Mouse (Mus musculus): Measurements from ENCODE around the gene Kmt5a.
A peak's percentile ranks its signal among the peaks of the same experiment; 100 is the strongest.
"Not testable (repeated sequence)": the region's sequence is repeated elsewhere in the genome, so short reads cannot be mapped to it uniquely, and the experiment has no call there.

The Kmt5a gene

GRCm38 (mm10) chr5:124445621-124446293, 6.0 kb downstream of the Kmt5a start:
- no peak for DNase-seq (ENCODE audit: low spot score)

GRCm38 (mm10) chr5:124446301-124446881, 6.7 kb downstream of the Kmt5a start:
- DNase-seq (ENCODE audit: low spot score), result peak; percentile 80

GRCm38 (mm10) chr5:124449494-124449893, 9.8 kb downstream of the Kmt5a start:
- no peak for DNase-seq (ENCODE audit: low spot score)

GRCm38 (mm10) chr5:124450051-124450450, 10.3 kb downstream of the Kmt5a start:
- DNase-seq (ENCODE audit: low spot score), result no peak

- no peak for DNase-seq (ENCODE audit: low spot score)
Observed at GRCm38 (mm10) chr5:124450641-124451340, 11.1 kb downstream of the Kmt5a start.

- no peak for DNase-seq (ENCODE audit: low spot score)
Observed at GRCm38 (mm10) chr5:124452494-124453228, 12.9 kb downstream of the Kmt5a start.

GRCm38 (mm10) chr5:124453339-124454081, 13.8 kb downstream of the Kmt5a start:
- no peak for DNase-seq (ENCODE audit: low spot score)

GRCm38 (mm10) chr5:124454082-124454419, 14.3 kb downstream of the Kmt5a start:
- no peak for DNase-seq (ENCODE audit: low spot score)

- DNase-seq (ENCODE audit: low spot score), result no peak
Observed at GRCm38 (mm10) chr5:124456762-124457161, 17.0 kb downstream of the Kmt5a start.

GRCm38 (mm10) chr5:124460922-124461321, 21.2 kb downstream of the Kmt5a start:
- not testable (repeated sequence) for DNase-seq (ENCODE audit: low spot score)

- DNase-seq (ENCODE audit: low spot score), result no peak
Observed at GRCm38 (mm10) chr5:124462297-124463025, 22.7 kb downstream of the Kmt5a start.

- DNase-seq (ENCODE audit: low spot score), result no peak
Observed at GRCm38 (mm10) chr5:124463462-124463861, 23.7 kb downstream of the Kmt5a start.

GRCm38 (mm10) chr5:124464905-124465304, 25.2 kb downstream of the Kmt5a start:
- no peak for DNase-seq (ENCODE audit: low spot score)

- peak; percentile 15 for DNase-seq (ENCODE audit: low spot score)
Observed at GRCm38 (mm10) chr5:124467766-124468165, 28.0 kb downstream of the Kmt5a start.

GRCm38 (mm10) chr5:124468365-124468764, 28.6 kb downstream of the Kmt5a start:
- no peak for DNase-seq (ENCODE audit: low spot score)

- no peak for DNase-seq (ENCODE audit: low spot score)
Observed at GRCm38 (mm10) chr5:124469486-124469885, 29.8 kb downstream of the Kmt5a start.

GRCm38 (mm10) chr5:124470591-124471171, 31.0 kb downstream of the Kmt5a start:
- DNase-seq (ENCODE audit: low spot score), result no peak

GRCm38 (mm10) chr5:124478873-124479204, 39.1 kb downstream of the Kmt5a start:
- no peak for DNase-seq (ENCODE audit: low spot score)

- no peak for DNase-seq (ENCODE audit: low spot score)
Observed at GRCm38 (mm10) chr5:124480119-124480518, 40.4 kb downstream of the Kmt5a start.

GRCm38 (mm10) chr5:124481714-124482113, 42.0 kb downstream of the Kmt5a start:
- no peak for DNase-seq (ENCODE audit: low spot score)

- DNase-seq (ENCODE audit: low spot score), result no peak
Observed at GRCm38 (mm10) chr5:124482436-124482965, 42.8 kb downstream of the Kmt5a start.
